Mouse (Mus musculus) adrenal gland, postnatal 10 days (tissue): ENCODE measurements around the gene Parp11. TPM values are rescaled to one million over a fixed set of nuclear protein-coding genes. Genes with fewer than 3 reads are reported as not detected.

ENCODE experiments used
- DNase-seq: peaks from one replicate; pipeline ENCODE4 v3.0.0; 2021; ENCODE audit warnings: mixed read lengths
- long read RNA-seq, 2 experiments: library from polyadenylated mRNA; stranded (forward); transcript quantifications; one replicate each; pipeline ENCODE4 v2.0.0; 2021
- total RNA-seq, 2 experiments: library from RNA; stranded (reverse); gene quantifications; 2 replicates each; pipeline ENCODE4 v1.2.3; 2021

Parp11 gene
- total RNA-seq: 10 to 100 TPM; 15.3 to 25.4 TPM
- long read RNA-seq, experiment 1, partial matches to known transcripts: 0 of 2 reads
- long read RNA-seq, experiment 1, other reads (novel, unspliced or antisense): 1 of 2 reads
- long read RNA-seq, experiment 2, partial matches to known transcripts: 0 of 5 reads
- long read RNA-seq, experiment 2, other reads (novel, unspliced or antisense): 3 of 5 reads

DNA sequence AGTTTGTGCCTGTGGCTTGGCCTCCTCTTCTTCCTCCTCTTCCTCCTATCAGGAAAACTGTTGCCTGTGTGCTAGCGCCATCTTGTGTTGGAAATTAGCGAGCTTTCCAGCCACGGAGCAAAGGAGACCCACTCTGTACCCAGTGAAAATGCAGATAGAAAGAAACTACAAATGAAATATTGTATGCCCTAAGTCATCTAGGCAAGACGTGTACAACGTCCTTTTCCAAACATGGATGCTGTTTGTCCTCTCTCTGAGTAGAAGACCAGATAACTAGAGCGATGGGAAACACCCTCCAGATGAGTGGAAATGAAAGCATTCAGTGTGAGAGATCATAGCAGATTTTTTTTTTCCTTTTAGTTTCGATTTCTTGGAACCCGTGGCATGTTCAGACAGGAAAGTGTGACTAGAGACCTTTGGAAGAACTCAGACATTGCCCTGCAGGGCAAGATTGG is at the start of gene Parp11:
TSS of gene Parp11 (plus strand) at position 405 of the 455 bp plus-strand sequence.
- DNase-seq: peak; percentile 78

DNA sequence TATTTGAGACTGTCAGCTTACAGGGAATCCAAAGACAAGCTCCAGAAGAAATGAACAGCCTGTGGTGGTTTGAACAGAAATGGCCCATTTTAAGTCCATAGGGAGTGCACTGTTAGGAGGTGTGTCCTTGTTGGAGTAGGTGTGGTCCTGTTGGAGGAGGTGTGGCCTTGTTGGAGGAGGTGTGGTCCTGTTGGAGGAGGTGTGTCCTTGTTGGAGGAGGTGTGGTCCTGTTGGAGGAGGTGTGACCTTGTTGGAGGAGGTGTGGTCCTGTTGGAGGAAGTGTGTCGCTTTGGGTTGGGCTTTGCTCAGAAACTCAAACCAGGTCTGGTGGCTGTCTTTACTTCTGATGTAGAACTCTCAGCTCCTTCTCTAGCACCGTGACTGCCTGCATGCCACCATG is 48.6 kb upstream of the Parp11 start:
- no peak for DNase-seq

DNA sequence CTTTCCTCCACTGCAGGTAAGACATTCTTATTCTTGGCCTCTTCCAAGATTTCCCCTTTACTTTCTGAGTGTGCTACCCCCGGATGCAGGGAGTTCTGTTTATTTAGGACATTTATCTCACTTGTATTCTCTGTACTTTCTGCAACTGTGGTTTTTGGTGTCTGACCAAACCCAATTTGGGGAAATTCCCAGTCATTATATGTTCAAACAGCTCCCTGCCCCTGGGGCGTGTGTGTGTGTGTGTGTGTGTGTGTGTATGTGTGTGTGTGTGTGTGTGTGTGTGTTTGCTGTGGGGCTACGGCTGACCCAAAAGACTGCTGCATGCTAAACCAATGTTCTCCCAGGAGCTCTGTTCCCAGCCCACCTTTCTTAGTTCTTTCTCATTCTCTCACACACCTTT is 45.2 kb upstream of the Parp11 start:
- no peak for DNase-seq

DNA sequence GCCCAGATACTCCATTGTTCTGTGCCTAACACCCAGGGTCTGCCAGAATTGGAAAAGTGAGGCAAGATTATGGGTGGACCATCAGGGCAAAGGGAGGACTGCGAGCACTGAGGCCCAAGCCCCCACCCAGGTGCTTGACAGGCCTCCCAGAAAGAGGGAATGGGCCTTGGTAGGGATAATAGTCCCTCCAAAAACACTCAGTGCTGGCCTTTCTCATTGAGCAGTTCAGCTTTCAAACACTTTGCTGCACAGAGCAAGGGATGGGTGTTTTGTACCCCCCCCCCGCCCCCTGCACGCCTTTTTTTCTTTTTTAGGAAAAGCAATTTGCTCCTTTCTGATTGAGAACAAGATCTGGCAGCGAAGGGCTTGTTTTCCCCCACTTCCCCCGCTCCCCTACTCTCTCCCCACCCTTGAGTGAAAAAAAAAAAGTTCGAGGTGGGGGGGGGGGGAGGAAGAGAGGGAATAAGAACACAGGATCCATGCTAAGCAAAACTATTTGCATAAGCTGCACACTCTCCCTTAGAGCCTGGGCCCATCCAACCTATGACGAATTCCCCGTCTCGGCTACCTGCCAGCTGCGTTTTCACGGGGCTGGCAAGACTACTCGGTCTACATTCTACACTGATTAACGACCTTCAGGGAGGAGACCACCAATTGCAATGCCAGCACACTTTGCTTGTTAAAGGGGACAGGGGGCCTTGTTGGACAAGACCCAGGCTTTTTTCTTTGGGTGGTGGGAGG is 42.4 kb upstream of the Parp11 start:
- DNase-seq: peak; percentile 74

DNA sequence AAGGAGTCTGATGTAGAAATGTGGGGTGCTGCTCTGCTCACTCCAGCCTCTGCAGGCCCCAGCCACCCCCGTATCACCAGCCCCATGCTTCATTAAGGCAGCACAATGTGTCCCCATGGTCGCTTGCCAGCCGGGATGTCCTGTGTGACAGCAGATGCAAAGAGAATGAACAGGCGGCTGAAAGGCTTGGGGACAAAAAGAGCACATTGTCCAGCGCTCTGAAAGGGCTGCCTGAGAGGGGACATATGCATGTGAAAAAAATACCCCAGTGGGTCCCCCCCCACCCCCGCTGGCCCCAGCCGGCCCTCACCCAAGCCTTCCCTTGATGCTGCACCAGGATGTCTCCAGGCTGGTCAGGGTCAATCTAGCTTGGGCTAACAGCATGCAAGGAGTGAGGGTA is 41.0 kb upstream of the Parp11 start:
- DNase-seq: no peak

DNA sequence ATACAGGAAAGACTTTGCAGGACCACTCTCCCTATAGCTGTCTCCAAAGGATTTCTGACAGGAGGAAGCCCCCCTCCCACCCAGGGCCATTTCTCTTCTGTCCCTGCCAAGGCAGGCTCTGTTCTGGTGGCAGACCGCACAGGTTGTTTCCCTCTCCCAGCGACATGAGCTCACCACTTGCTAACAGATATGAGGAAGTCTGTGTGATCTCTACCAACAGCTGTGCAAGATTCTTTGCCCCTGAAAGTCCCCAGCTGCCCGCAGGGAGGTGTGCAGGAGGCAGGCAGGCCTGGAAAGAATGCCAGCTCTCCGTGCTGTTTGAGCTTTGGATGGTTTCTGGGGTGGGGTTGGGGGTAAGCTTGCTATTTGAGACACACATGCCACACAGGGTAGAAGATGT is 38.9 kb upstream of the Parp11 start:
- no peak for DNase-seq

DNA sequence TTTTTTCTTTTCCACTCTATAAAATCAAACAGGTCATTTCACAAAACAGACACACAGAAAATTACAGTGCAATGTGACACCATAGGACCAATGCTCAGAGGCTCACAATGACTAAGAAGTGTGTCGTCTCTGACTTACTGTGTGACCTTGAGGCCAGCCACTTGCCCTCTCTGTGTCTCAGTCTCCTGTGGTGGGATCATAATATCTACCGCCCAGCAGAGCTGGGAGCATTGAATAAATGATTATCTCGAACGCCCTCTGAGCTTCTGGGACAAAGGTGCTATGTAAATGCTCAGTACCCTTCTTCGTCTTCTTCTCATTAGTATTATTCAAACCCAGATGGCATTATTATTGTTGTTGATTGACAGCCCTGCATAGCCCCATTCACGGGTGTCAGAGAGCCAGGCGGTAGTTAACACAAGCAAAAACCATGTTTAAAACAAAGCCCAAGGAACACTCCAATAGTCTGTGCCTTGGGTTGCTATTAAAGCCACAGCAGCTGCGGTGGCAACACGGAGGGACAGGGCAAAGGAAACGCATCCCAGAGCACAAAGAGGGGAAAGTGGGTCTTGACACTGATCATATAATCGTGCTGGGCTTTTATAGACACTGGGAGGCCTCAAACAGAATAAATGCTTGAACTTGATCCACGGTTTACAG is 29.0 kb upstream of the Parp11 start:
- DNase-seq: no peak

DNA sequence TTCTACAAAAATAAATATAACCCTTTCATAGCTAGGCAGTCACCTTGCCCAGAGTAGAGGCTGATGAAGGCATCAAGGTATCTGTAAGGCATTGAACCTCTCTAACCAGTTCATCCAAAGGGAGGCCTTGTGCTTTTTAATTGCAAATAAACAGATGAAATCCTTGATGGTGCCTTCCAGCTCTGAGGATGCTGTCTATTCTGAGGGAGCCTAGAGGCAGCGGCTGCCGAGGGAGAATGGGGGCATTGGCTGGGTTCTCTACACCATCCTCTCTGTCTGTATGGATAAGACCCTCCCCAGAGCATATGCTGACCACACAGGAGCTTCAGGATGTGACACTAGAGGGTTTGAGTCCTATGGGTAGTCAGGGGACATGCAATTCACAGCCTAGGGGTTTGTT is 28.3 kb upstream of the Parp11 start:
- no peak for DNase-seq

DNA sequence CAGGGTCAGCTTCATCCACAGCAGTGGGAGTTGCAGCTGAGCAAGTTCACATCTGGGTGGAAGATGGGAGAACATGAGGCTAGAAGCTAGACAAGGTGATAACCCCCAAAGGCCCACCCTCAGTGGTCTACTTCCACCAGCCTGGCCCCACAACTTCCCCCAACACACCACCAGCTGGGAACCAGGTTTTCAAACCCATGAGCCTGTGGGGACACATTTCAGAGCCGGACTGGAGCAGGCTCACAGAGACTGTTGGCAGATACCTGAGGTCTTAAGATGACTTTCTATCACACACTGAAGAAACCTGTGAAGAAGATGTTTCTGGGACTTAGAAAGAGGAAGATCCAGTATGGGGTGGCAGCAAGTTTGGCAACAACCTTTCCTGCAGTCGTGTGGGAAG is 26.5 kb upstream of the Parp11 start:
- DNase-seq: no peak

DNA sequence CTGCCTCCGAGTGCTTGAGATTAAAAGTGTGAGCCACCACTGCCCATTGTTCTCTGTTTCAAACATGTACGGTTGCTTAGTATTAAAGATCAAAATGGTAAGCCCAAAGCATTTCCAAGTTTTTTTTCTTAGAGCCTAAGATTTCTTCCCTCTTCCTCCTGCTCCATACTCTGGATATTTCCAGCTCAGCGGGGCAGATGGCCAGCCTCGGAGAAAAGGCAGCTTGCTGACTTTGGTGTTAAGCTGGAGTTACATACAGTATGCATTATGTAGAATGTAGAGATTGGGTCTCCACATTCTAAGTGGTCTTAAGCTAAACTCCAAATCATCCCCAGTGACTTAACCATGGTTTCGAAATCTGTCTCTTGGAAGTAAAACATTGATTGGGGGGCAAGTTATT is 21.5 kb upstream of the Parp11 start:
- DNase-seq: no peak

DNA sequence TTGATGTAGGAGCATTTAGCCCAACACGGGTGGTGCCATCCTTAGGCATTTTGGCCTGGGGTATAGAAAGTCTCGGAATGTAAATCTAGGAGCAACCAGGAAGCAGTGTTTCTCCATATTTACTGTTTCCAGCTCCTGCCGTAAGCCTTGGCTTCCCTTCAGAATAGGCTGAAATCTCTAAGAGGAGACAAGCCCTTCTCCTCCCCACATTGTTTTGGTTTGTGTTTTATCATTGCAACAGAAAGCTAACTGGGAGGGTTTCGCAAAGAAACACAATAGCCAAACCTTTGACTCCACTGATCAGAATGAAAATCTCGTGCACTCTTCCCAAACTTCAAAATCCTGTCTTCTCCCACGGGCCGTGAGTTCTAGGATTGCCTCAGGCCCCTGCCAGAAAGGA is 15.9 kb upstream of the Parp11 start:
- DNase-seq: no peak

DNA sequence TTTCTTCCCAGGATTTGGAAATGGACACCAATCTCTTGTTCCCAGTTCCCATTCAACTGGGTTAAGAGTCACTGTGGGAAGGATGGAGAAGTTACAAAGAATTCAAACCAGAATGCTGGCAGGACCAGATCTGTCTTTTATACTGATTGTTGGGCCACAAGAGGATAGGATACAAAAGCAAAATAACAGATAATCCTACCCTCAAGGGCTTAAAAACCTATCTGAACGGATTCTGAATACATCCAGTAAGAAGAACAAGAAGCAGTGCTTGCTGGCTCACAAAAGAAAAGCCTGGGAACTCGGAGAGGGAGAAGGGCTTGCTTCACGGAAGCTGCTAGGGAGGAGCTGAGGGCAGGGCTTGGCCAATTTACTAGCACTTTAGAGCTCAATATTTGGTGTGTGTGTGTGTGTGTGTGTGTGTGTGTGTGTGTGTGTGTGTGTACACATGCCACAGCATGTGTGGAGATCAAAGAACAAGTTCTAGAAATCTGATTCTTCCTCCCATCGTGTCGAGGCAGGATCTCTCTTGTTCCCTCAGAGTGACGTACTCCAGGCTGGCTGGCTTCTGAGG is 15.4 kb upstream of the Parp11 start:
- no peak for DNase-seq

DNA sequence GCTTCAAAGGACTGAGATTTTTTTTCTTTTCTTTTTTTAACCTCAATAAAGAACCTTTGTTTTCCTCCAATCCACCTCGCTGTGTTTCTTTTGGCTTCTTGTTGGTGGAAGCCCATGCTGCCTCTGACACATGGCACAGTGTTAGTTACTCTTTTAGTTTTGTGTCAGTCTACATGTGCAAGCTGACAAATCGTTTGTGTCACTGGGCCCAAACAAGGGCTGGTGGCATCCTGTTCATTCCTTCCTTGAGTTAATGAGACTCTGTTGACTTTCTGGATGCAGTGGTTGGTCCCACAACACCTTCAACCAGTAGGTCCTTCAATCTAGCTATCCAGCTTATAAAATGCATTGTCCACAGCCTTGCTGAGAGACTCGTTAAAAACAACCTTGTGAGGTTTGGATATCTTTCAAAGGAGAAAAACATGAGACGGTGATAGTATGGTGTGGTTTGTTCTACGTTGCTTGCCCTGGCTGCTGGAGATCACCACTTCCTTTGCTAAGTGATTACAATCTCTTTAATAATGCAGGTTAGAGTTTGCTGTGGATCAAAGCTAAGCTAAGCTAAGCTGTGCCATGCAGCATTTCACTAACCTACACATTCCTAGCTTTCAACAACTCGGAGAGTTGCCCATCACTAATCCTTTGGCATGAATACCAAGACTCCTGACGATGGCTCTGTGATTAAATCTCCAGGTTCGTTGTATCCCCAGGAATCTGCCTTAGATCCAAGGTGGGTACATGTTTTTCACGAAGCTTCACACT is 12.6 kb upstream of the Parp11 start:
- no peak for DNase-seq

DNA sequence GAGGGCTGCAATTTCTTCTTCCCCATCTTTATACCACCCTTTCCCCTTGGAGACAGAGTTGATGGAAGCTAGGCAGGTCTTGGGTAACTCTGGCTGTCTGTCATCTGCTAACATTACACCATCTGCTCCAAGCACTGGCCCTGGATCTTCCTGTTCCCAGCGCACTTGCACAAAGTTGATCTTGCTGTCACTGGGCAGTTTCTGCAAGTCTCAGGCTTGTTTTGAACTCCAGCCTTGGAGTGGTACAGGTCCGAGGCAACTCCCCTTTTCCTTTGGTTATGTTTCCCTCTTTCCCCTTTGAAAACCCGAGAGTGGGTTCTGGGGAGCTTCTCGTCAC is 12.0 kb upstream of the Parp11 start:
- no peak for DNase-seq

DNA sequence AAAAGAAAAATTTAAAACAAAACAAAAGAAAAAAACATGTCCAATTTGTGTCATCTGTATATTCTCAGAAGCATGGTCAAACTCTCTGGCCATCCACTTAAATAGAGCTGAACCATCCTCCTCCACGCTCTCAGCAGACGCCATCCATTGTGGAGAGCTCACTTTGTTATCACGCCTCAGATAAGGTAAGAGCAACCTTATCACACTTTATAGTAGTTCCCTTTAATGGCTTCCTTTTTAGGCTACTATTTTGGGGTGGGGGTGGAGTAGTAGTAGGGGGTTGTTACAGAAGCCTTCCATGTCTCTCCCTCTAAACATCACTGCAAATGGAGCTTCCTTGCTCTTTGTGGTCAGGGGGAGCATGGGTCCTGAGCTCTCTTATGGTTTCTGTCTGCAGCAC is 7.6 kb upstream of the Parp11 start:
- DNase-seq: no peak

DNA sequence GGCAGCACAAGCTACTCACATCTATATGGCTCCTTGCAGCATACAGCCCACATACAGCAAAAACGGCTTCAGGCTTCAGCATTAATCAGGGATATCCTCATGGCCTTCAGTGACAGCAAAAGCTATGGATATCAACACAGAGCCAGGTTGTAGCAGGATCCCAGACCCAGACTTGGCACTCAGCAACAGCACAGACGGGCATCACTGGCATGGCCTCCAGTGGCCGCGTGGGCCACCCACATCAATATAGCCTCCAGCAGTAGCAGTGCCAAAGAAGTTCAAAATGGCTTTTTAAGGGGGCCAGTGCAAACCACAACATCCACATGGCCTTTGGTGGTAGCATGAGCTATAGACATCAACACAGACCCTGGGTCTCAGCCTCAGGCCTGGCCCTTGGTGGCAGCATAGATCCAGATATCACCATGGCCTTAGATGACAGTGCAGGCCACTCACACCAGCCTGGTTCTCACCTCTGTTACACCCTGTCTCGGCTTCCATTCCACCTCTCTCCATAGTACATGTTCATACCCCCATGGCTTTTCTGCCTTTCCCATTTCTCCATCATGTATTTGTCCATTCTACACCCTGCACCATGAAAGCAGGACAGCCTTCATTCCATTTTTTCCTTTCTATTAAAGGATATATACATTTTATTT is 7.0 kb upstream of the Parp11 start:
- DNase-seq: no peak

DNA sequence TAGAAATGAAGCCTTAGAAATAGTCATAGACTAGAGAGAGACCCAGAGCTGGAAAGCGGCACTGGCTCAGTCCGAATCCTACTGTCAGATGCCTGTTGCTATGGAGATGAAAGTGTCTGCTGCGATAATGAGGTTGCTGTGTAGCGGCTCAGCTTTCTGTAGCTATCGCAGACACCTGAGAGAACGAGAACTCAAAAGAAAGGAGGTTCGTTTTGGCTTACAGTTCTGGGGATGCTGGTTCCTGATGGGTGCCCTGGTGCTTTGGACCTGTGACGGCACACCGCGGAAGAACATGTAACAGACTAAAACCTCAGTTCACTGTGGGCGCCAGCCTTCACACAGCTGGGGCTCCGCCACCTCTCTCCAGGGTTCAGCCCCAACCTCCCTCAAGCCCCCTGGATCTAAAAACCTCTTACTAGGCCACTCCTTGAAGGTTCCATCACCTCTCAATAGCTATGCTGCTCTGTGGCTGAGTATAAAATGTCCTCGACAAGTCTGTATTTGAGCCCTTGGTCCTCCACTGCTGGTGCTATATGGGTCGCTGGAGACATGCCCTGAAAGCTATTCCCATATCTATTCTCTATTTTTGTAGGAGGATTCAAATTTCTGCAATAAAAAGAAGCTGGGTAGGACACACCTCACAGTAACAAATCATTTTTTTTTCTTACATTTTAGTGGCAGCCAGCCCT is 6.1 kb upstream of the Parp11 start:
- no peak for DNase-seq

DNA sequence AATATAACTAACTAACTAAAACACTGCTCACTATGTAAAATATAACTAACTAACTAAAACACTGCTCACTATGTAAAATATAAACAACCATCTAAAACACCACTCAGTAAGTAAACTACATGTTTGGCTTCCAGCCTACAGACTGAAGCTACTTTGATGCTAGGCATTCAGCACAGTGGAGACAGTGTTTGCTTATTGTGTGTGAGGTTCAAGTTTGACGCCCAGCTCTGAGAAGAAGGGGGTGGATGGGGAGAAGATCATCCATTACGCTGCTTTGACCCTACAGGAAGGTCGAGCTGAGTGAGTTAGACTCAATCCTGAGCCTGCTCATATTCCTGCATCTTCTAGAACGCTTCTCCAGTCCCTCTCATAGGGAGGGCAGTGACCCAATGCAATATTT is 4.1 kb upstream of the Parp11 start:
- DNase-seq: no peak

DNA sequence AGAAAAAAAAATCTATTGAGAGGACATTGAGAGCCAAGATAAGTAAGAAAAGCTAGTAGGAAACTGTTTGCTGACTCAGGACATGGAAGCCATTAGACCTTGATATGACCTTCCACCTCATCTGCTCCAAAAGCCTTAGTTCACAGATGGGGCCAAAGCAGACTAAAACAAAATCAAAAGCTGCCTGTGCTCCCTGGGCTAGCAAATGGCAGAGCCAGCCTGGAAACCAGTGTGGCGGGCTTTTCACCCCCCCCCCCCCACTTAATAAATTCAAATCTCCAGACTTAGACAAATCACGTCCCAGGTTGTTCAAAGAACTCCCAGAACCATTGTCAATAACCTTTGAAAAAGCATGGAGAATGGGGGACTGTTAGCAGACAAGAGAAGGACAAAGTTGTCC is 2.7 kb upstream of the Parp11 start:
- no peak for DNase-seq

DNA sequence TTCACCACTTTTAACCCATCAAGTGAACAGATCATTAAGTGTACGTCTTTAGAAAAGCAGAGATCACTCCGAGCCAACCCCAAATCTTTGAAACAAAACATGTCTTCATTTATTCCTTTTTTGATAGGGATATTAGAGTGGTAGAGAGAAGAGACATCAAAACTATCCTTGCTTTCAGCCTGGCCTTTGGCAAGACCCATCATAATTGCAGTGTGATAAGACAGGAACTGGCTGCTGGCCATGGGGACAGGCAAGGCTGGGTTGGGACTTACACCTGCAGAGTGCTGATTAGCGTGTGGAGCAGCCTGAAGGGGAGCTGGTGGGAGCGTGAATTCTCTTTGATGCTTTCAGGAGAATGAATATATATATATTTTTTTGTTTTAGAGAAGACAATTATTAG is 2.2 kb upstream of the Parp11 start:
- DNase-seq: no peak

DNA sequence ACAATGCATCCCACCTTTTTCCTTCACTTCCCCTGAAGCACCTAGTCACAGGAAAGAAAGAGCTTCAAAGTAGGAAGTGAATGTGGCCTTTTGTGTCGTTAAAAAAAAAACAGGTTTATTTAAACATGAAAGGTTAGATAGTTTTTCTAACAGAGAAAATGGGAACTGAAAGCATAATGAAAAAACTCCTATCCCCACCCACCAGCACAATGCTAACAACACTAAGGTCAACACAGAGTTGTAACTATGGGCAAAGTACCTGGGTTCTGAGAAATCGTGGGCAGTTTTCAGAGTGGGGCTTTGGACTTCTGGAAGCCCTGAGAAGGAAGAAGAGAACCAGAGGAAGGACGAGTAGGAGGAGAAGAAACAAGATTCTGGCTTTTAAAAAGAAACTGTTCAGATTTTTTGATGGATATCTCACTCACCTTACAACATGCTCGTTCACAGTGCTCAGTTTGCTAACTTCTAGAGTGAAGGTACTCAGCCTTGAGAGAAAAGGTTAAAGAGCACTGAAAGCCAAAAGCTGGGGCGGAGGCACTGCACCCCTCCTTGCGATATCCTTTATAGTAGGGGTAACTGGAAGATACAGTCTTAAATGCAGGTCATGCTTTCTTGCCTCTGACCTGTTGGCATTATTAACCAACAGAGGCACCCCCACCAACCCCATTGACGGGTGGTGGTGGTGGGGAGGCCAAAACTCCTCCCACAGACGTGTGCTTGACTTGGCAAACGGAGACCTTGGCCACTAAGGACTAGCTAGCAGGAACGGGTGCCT is 1.2 kb downstream of the Parp11 start:
- peak; percentile 32 for DNase-seq
